In genomic region chr2:9956546-9956945, GRCm38 (mm10) we compare ENCODE assay signal across 24 mouse cellular contexts.
DNase-seq lines count a peak whose midpoint lies in the region; ATAC-seq and TF ChIP-seq lines count a peak whose summit lies in the region.
"Had no signal": no experiment of that assay in that cellular context is flagged by ENCODE, and none has a peak within 500 bp of the region (broad histone marks: within the 10 kb centered on the region; RNA-seq: fewer than 3 reads in every experiment).

No protein-coding gene starts in this region.

- no peaks in the 10 kb centered on the region for H3K27me3 ChIP-seq in embryonic facial prominence, embryonic 13.5 days
- no peaks in the 10 kb centered on the region for H3K27me3 ChIP-seq in limb, embryonic 11.5 days (ENCODE audit: control insufficient read depth, insufficient read depth, low read length)
- H3K27me3 ChIP-seq in myocyte (ENCODE audit: control insufficient read depth, insufficient read depth, insufficient read length), result no peaks in the 10 kb centered on the region
- H3K27me3 ChIP-seq: embryonic facial prominence, embryonic 12.5 days; hindbrain, embryonic 15.5 days had no signal

- H3K9me3 ChIP-seq in embryonic facial prominence, embryonic 13.5 days, result no peaks in the 10 kb centered on the region
- H3K9me3 ChIP-seq in limb, embryonic 11.5 days (ENCODE audit: control insufficient read depth, low read length), result no peaks in the 10 kb centered on the region
- H3K9me3 ChIP-seq: embryonic facial prominence, embryonic 12.5 days; forebrain, embryonic 10.5 days; G1E; hindbrain, embryonic 15.5 days had no signal

- 24% methylated on average over 2 of the region's 2 CpGs for WGBS in embryonic facial prominence, embryonic 13.5 days
- 23% methylated on average over 2 of the region's 2 CpGs for WGBS in limb, embryonic 11.5 days

- no peak for TF ChIP-seq POLR2A in myocyte (IDR thresholded peaks at IDR 0.05; ENCODE audit: insufficient read length, low read depth)

- ATAC-seq in embryonic facial prominence, embryonic 13.5 days (ENCODE audit: insufficient number of reproducible peaks, insufficient read depth, low FRiP score, low TSS enrichment, low read depth), result no peak
- no peak for ATAC-seq in limb, embryonic 11.5 days (ENCODE audit: insufficient number of reproducible peaks, low FRiP score, low TSS enrichment, low read depth)
- ATAC-seq: CD4-positive, CD25-positive, alpha-beta regulatory T cell, adult 4 months; forebrain, embryonic 14.5 days; inflammation-experienced regulatory T-cells, adult 6 months; intestine, postnatal 0 days had no signal

- no peak overlapping the region for H3ac ChIP-seq in myocyte (ENCODE audit: control insufficient read depth, insufficient read length)

- H3K4me3 ChIP-seq in embryonic facial prominence, embryonic 13.5 days, result no peak overlapping the region
- H3K4me3 ChIP-seq in limb, embryonic 11.5 days (ENCODE audit: low read depth, low read length), result no peak overlapping the region
- H3K4me3 ChIP-seq in myocyte, result no peak overlapping the region
- H3K4me3 ChIP-seq: embryonic facial prominence, embryonic 12.5 days; erythroblast, embryonic 14.5 days; forebrain, embryonic 10.5 days; hindbrain, embryonic 15.5 days had no signal

- H3K4me1 ChIP-seq in embryonic facial prominence, embryonic 13.5 days, result peaks cover 19% of the 10 kb centered on the region
- H3K4me1 ChIP-seq in limb, embryonic 11.5 days (ENCODE audit: control insufficient read depth, insufficient read depth, low read length), result peaks cover 15% of the 10 kb centered on the region

- H3K27ac ChIP-seq in embryonic facial prominence, embryonic 13.5 days, result peak overlapping the region; percentile 40; the same call in 1 of the 2 replicates
- peak overlapping the region; percentile 63 for H3K27ac ChIP-seq in limb, embryonic 11.5 days (replicated peaks; ENCODE audit: low read depth, low read length)
- H3K27ac ChIP-seq: hindbrain, embryonic 15.5 days had no signal

- peak overlapping the region; percentile 23; the same call in 1 of the 2 replicates for H3K4me2 ChIP-seq in embryonic facial prominence, embryonic 13.5 days
- H3K4me2 ChIP-seq in limb, embryonic 11.5 days (ENCODE audit: low read depth, severe bottlenecking), result no peak overlapping the region
- peak overlapping the region; percentile 61 for H3K4me2 ChIP-seq in myocyte (ENCODE audit: low read depth)
- H3K4me2 ChIP-seq: embryonic facial prominence, embryonic 12.5 days; heart, embryonic 11.5 days; hindbrain, embryonic 15.5 days had no signal

- H3K79me2 ChIP-seq in myocyte (ENCODE audit: control insufficient read depth, insufficient read depth), result peaks cover 5% of the 10 kb centered on the region

- DNase-seq in MEL-GATA-1-ER (ENCODE audit: extremely low read depth, low read depth), result peak; percentile 19
- no peak for DNase-seq in limb, embryonic 11.5 days (ENCODE audit: low spot score)
- no peak for DNase-seq in heart, adult 8-10 months (ENCODE audit: low spot score)
- no peak for DNase-seq in urinary bladder, adult 2 months (ENCODE audit: low spot score)
- no peak for DNase-seq in layer of hippocampus, adult 8-10 months (ENCODE audit: low spot score in 2 of 2)
- DNase-seq: adrenal gland, adult 2 months; adrenal gland, postnatal 25 days; B cell, adult 2 months; cerebellum, adult 18-20 months; cerebellum, postnatal 10 days; gastrocnemius, postnatal 10 days; heart, adult 18-20 months had no signal

- no peak overlapping the region for H3K9ac ChIP-seq in embryonic facial prominence, embryonic 13.5 days
- H3K9ac ChIP-seq in limb, embryonic 11.5 days (ENCODE audit: low read length), result no peak overlapping the region
- H3K9ac ChIP-seq: embryonic facial prominence, embryonic 12.5 days; hindbrain, embryonic 15.5 days had no signal

- peaks cover 14% of the 10 kb centered on the region for H3K36me3 ChIP-seq in embryonic facial prominence, embryonic 13.5 days
- no peaks in the 10 kb centered on the region for H3K36me3 ChIP-seq in limb, embryonic 11.5 days (ENCODE audit: control insufficient read depth, insufficient read depth, low read length)
- H3K36me3 ChIP-seq in myocyte (ENCODE audit: control insufficient read depth, insufficient read depth), result no peaks in the 10 kb centered on the region
- H3K36me3 ChIP-seq: hindbrain, embryonic 15.5 days had no signal

TF ChIP-seq in myocyte, 11 proteins besides CTCF, POLR2A, EP300 and RAD21:
- TF ChIP-seq MAX (IDR thresholded peaks at IDR 0.05; ENCODE audit: low read depth) (no peak), USF1 (IDR thresholded peaks at IDR 0.05; ENCODE audit: low read depth) (no peak), MYOD1 (IDR thresholded peaks at IDR 0.05; ENCODE audit: control insufficient read depth in 1 of 3, insufficient read length in 2 of 3, low read depth in 2 of 3) (no peak), MYOG (IDR thresholded peaks at IDR 0.05; ENCODE audit: control insufficient read depth in 1 of 3, insufficient read depth in 1 of 3, insufficient read length in 2 of 3, low read depth in 2 of 3) (no peak), REST (IDR thresholded peaks at IDR 0.05; ENCODE audit: insufficient read depth, insufficient read length) (no peak)
